Mouse (Mus musculus): ENCODE data around the gene Ankrd28. TPM values are rescaled to one million over a fixed set of nuclear protein-coding genes. Genes with fewer than 3 reads are reported as not detected.
A peak's percentile ranks its signal among the peaks of the same experiment; 100 is the strongest.

Gene Ankrd28
- polyA plus RNA-seq, 1 experiment from 2014 or later = 3.2 TPM

- ATAC-seq (no peak), DNase-seq (no peak)
- Histone ChIP-seq H3K27me3 (ENCODE audit: insufficient read depth, low read length) (no peaks in the 10 kb centered on the region), H3K27ac (ENCODE audit: low read depth) (0 out of 2 replicates have a peak overlapping the region, but pooled peaks have one; percentile 32), H3K9me3 (ENCODE audit: low read length) (no peaks in the 10 kb centered on the region), H3K36me3 (replicated peaks; ENCODE audit: insufficient read depth, low read length) (no peaks in the 10 kb centered on the region), H3K4me3 (ENCODE audit: low read depth, low read length) (no peak overlapping the region), H3K4me2 (ENCODE audit: low read depth, low read length) (no peak overlapping the region), H3K9ac (replicated peaks) (no peak overlapping the region), H3K4me1 (ENCODE audit: insufficient read depth) (peaks cover 13% of the 10 kb centered on the region)
- TF ChIP-seq CTCF (IDR thresholded peaks at IDR 0.05; ENCODE audit: low read depth) = no peak
- TF ChIP-seq EP300 (IDR thresholded peaks at IDR 0.05; ENCODE audit: low read depth) = no peak
- WGBS (ENCODE audit: insufficient replicate concordance) = 43% methylated on average over 5 of the region's 5 CpGs
These were observed 148.4 kb downstream of the Ankrd28 start for GRCm38 (mm10) chr14:31681931-31682555.

GRCm38 (mm10) chr14:31681291-31681690 is 149.2 kb downstream of the Ankrd28 start:
- ATAC-seq = no peak
- H3K4me1 ChIP-seq (ENCODE audit: insufficient read depth) = peaks cover 13% of the 10 kb centered on the region
- DNase-seq = no peak
- 84% methylated on average over 9 of the region's 9 CpGs for WGBS (ENCODE audit: insufficient replicate concordance)
- TF ChIP-seq CTCF (IDR thresholded peaks at IDR 0.05; ENCODE audit: low read depth) (no peak), EP300 (IDR thresholded peaks at IDR 0.05; ENCODE audit: low read depth) (no peak)
- H3K27me3 ChIP-seq (ENCODE audit: insufficient read depth, low read length) = no peaks in the 10 kb centered on the region
- H3K36me3 ChIP-seq (replicated peaks; ENCODE audit: insufficient read depth, low read length) = no peaks in the 10 kb centered on the region
- H3K27ac ChIP-seq (ENCODE audit: low read depth) = no peak overlapping the region
- no peak overlapping the region for H3K4me3 ChIP-seq (ENCODE audit: low read depth, low read length)
- no peaks in the 10 kb centered on the region for H3K9me3 ChIP-seq (ENCODE audit: low read length)
- no peak overlapping the region for H3K4me2 ChIP-seq (ENCODE audit: low read depth, low read length)
- H3K9ac ChIP-seq (replicated peaks) = no peak overlapping the region

GRCm38 (mm10) chr14:31680656-31681055 is 149.8 kb downstream of the Ankrd28 start:
- no peak overlapping the region for H3K9ac ChIP-seq (replicated peaks)
- TF ChIP-seq EP300 (IDR thresholded peaks at IDR 0.05; ENCODE audit: low read depth) (no peak), CTCF (IDR thresholded peaks at IDR 0.05; ENCODE audit: low read depth) (no peak)
- no peaks in the 10 kb centered on the region for H3K36me3 ChIP-seq (replicated peaks; ENCODE audit: insufficient read depth, low read length)
- 59% methylated on average over 3 of the region's 3 CpGs for WGBS (ENCODE audit: insufficient replicate concordance)
- 0 out of 2 replicates have a peak overlapping the region, but pooled peaks have one; percentile 12 for H3K27ac ChIP-seq (ENCODE audit: low read depth)
- H3K27me3 ChIP-seq (ENCODE audit: insufficient read depth, low read length) = no peaks in the 10 kb centered on the region
- ATAC-seq = no peak
- DNase-seq = no peak
- no peak overlapping the region for H3K4me3 ChIP-seq (ENCODE audit: low read depth, low read length)
- H3K9me3 ChIP-seq (ENCODE audit: low read length) = no peaks in the 10 kb centered on the region
- no peak overlapping the region for H3K4me2 ChIP-seq (ENCODE audit: low read depth, low read length)
- peaks cover 10% of the 10 kb centered on the region for H3K4me1 ChIP-seq (ENCODE audit: insufficient read depth)

- H3K27me3 ChIP-seq (ENCODE audit: insufficient read depth, low read length) = no peaks in the 10 kb centered on the region
- peaks cover 32% of the 10 kb centered on the region for H3K4me1 ChIP-seq (ENCODE audit: insufficient read depth)
- 59% methylated on average over 10 of the region's 10 CpGs for WGBS (ENCODE audit: insufficient replicate concordance)
- DNase-seq (no peak), ATAC-seq (no peak)
- H3K4me2 ChIP-seq (ENCODE audit: low read depth, low read length) = no peak overlapping the region
- H3K9ac ChIP-seq (replicated peaks) = no peak overlapping the region
- peaks cover 6% of the 10 kb centered on the region for H3K36me3 ChIP-seq (replicated peaks; ENCODE audit: insufficient read depth, low read length)
- no peaks in the 10 kb centered on the region for H3K9me3 ChIP-seq (ENCODE audit: low read length)
- H3K4me3 ChIP-seq (ENCODE audit: low read depth, low read length) = no peak overlapping the region
- TF ChIP-seq EP300 (IDR thresholded peaks at IDR 0.05; ENCODE audit: low read depth) (0 out of 2 replicates have a peak, but pooled peaks have one; percentile 34), CTCF (IDR thresholded peaks at IDR 0.05; ENCODE audit: low read depth) (no peak)
- H3K27ac ChIP-seq (ENCODE audit: low read depth) = peak overlapping the region; percentile 35
These were observed 158.7 kb downstream of the Ankrd28 start for GRCm38 (mm10) chr14:31671635-31672320.

- H3K4me1 ChIP-seq (ENCODE audit: insufficient read depth) = peaks cover 38% of the 10 kb centered on the region
- H3K4me2 ChIP-seq (ENCODE audit: low read depth, low read length) = peak overlapping the region; percentile 51
- H3K9me3 ChIP-seq (ENCODE audit: low read length) = no peaks in the 10 kb centered on the region
- TF ChIP-seq CTCF (IDR thresholded peaks at IDR 0.05; ENCODE audit: low read depth) (no peak), EP300 (IDR thresholded peaks at IDR 0.05; ENCODE audit: low read depth) (peak; percentile 39; the same call in 1 of the 2 replicates)
- no peak overlapping the region; the same call in 1 of the 2 replicates for H3K9ac ChIP-seq (replicated peaks)
- peak overlapping the region; percentile 72 for H3K27ac ChIP-seq (ENCODE audit: low read depth)
- DNase-seq (no peak), ATAC-seq (peak; percentile 55)
- whole genome bisulfite sequencing (ENCODE audit: insufficient replicate concordance) = 25% methylated on average over 15 of the region's 15 CpGs
- no peak overlapping the region for H3K4me3 ChIP-seq (ENCODE audit: low read depth, low read length)
- no peaks in the 10 kb centered on the region for H3K27me3 ChIP-seq (ENCODE audit: insufficient read depth, low read length)
- H3K36me3 ChIP-seq (replicated peaks; ENCODE audit: insufficient read depth, low read length) = peaks cover 9% of the 10 kb centered on the region
These were observed 160.6 kb downstream of the Ankrd28 start for GRCm38 (mm10) chr14:31669642-31670490.

All from liver, postnatal 0 days (tissue).